Mouse (Mus musculus): ENCODE measurements around the gene Suz12. TPM values are rescaled to one million over a fixed set of nuclear protein-coding genes. Genes with fewer than 3 reads are reported as not detected.
"Not testable (repeated sequence)": the region's sequence is repeated elsewhere in the genome, so short reads cannot be mapped to it uniquely, and the experiment has no call there.

Gene Suz12
- polyA plus RNA-seq, 1 experiment from 2014 or later = 23.6 TPM

- Histone ChIP-seq H3K9me3 (replicated peaks; ENCODE audit: control insufficient read depth, low read length) (no peaks in the 10 kb centered on the region), H3K36me3 (ENCODE audit: control insufficient read depth, insufficient read depth, low read length) (no peaks in the 10 kb centered on the region), H3K4me3 (ENCODE audit: low read depth, low read length) (no peak overlapping the region), H3K4me1 (ENCODE audit: control insufficient read depth, insufficient read depth, low read length) (no peaks in the 10 kb centered on the region), H3K27me3 (replicated peaks; ENCODE audit: control insufficient read depth, insufficient read depth, low read length) (no peaks in the 10 kb centered on the region), H3K4me2 (ENCODE audit: low read length) (no peak overlapping the region), H3K27ac (ENCODE audit: low read depth, low read length) (no peak overlapping the region), H3K9ac (ENCODE audit: low read length) (no peak overlapping the region)
- 93% methylated on average over 4 of the region's 4 CpGs for WGBS
- DNase-seq (ENCODE audit: low spot score) (no peak), ATAC-seq (no peak)
Measured at GRCm38 (mm10) chr11:79986886-79987285, 6.0 kb upstream of the Suz12 start.

GRCm38 (mm10) chr11:79987896-79988295 is 5.0 kb upstream of the Suz12 start:
- no peak for ATAC-seq
- WGBS = 96% methylated on average over 3 of the region's 3 CpGs
- H3K27me3 ChIP-seq (replicated peaks; ENCODE audit: control insufficient read depth, insufficient read depth, low read length) = no peaks in the 10 kb centered on the region
- H3K4me2 ChIP-seq (ENCODE audit: low read length) = no peak overlapping the region
- H3K36me3 ChIP-seq (ENCODE audit: control insufficient read depth, insufficient read depth, low read length) = no peaks in the 10 kb centered on the region
- peaks cover 2% of the 10 kb centered on the region; the same call in 1 of the 2 replicates for H3K4me1 ChIP-seq (ENCODE audit: control insufficient read depth, insufficient read depth, low read length)
- H3K9ac ChIP-seq (ENCODE audit: low read length) = no peak overlapping the region
- H3K9me3 ChIP-seq (replicated peaks; ENCODE audit: control insufficient read depth, low read length) = no peaks in the 10 kb centered on the region
- H3K27ac ChIP-seq (ENCODE audit: low read depth, low read length) = no peak overlapping the region
- no peak overlapping the region for H3K4me3 ChIP-seq (ENCODE audit: low read depth, low read length)
- no peak for DNase-seq (ENCODE audit: low spot score)

- no peak for ATAC-seq
- DNase-seq (ENCODE audit: low spot score) = no peak
- Histone ChIP-seq H3K27me3 (replicated peaks; ENCODE audit: control insufficient read depth, insufficient read depth, low read length) (no peaks in the 10 kb centered on the region), H3K4me3 (ENCODE audit: low read depth, low read length) (no peak overlapping the region), H3K4me2 (ENCODE audit: low read length) (no peak overlapping the region), H3K36me3 (ENCODE audit: control insufficient read depth, insufficient read depth, low read length) (no peaks in the 10 kb centered on the region), H3K9me3 (replicated peaks; ENCODE audit: control insufficient read depth, low read length) (no peaks in the 10 kb centered on the region), H3K4me1 (ENCODE audit: control insufficient read depth, insufficient read depth, low read length) (peaks cover 2% of the 10 kb centered on the region; the same call in 1 of the 2 replicates), H3K27ac (ENCODE audit: low read depth, low read length) (no peak overlapping the region), H3K9ac (ENCODE audit: low read length) (no peak overlapping the region)
- WGBS = 90% methylated on average over 2 of the region's 2 CpGs
Measured at GRCm38 (mm10) chr11:79990120-79990519, 2.8 kb upstream of the Suz12 start.

- no peak overlapping the region for H3K27ac ChIP-seq (ENCODE audit: low read depth, low read length)
- H3K27me3 ChIP-seq (replicated peaks; ENCODE audit: control insufficient read depth, insufficient read depth, low read length) = no peaks in the 10 kb centered on the region
- H3K4me2 ChIP-seq (ENCODE audit: low read length) = no peak overlapping the region
- no peak for ATAC-seq
- peaks cover 6% of the 10 kb centered on the region for H3K36me3 ChIP-seq (ENCODE audit: control insufficient read depth, insufficient read depth, low read length)
- no peak for DNase-seq (ENCODE audit: low spot score)
- no peak overlapping the region for H3K4me3 ChIP-seq (ENCODE audit: low read depth, low read length)
- no peak overlapping the region for H3K9ac ChIP-seq (ENCODE audit: low read length)
- H3K9me3 ChIP-seq (replicated peaks; ENCODE audit: control insufficient read depth, low read length) = no peaks in the 10 kb centered on the region
- H3K4me1 ChIP-seq (ENCODE audit: control insufficient read depth, insufficient read depth, low read length) = peaks cover 2% of the 10 kb centered on the region; the same call in 1 of the 2 replicates
- WGBS = 91% methylated on average over 5 of the region's 5 CpGs
Measured at GRCm38 (mm10) chr11:79991600-79991999, 1.3 kb upstream of the Suz12 start.

GRCm38 (mm10) chr11:79992035-79992591 is 793 bp upstream of the Suz12 start:
- Histone ChIP-seq H3K9me3 (replicated peaks; ENCODE audit: control insufficient read depth, low read length) (no peaks in the 10 kb centered on the region), H3K4me3 (ENCODE audit: low read depth, low read length) (peak overlapping the region; percentile 96), H3K4me1 (ENCODE audit: control insufficient read depth, insufficient read depth, low read length) (peaks cover 2% of the 10 kb centered on the region; the same call in 1 of the 2 replicates), H3K4me2 (ENCODE audit: low read length) (peak overlapping the region; percentile 82), H3K27ac (ENCODE audit: low read depth, low read length) (peak overlapping the region; percentile 99), H3K27me3 (replicated peaks; ENCODE audit: control insufficient read depth, insufficient read depth, low read length) (no peaks in the 10 kb centered on the region), H3K9ac (ENCODE audit: low read length) (peak overlapping the region; percentile 79), H3K36me3 (ENCODE audit: control insufficient read depth, insufficient read depth, low read length) (peaks cover 10% of the 10 kb centered on the region)
- 31% methylated on average over 20 of the region's 21 CpGs for WGBS
- ATAC-seq (no peak), DNase-seq (ENCODE audit: low spot score) (no peak)

- ATAC-seq = peak; percentile 52
- peak overlapping the region; percentile 93 for H3K9ac ChIP-seq (ENCODE audit: low read length)
- no peaks in the 10 kb centered on the region for H3K9me3 ChIP-seq (replicated peaks; ENCODE audit: control insufficient read depth, low read length)
- DNase-seq (ENCODE audit: low spot score) = peak; percentile 52
- H3K36me3 ChIP-seq (ENCODE audit: control insufficient read depth, insufficient read depth, low read length) = peaks cover 18% of the 10 kb centered on the region
- peak overlapping the region; percentile 49 for H3K4me2 ChIP-seq (ENCODE audit: low read length)
- peak overlapping the region; percentile 99 for H3K27ac ChIP-seq (ENCODE audit: low read depth, low read length)
- H3K4me3 ChIP-seq (ENCODE audit: low read depth, low read length) = peak overlapping the region; percentile 96
- under 1% methylated on average over 66 of the region's 74 CpGs for WGBS
- H3K27me3 ChIP-seq (replicated peaks; ENCODE audit: control insufficient read depth, insufficient read depth, low read length) = no peaks in the 10 kb centered on the region
- peaks cover 2% of the 10 kb centered on the region; the same call in 1 of the 2 replicates for H3K4me1 ChIP-seq (ENCODE audit: control insufficient read depth, insufficient read depth, low read length)
Measured at GRCm38 (mm10) chr11:79993356-79994270, 707 bp downstream of the Suz12 start.

GRCm38 (mm10) chr11:79994271-79994988 is 1.5 kb downstream of the Suz12 start:
- WGBS = 4% methylated on average over 7 of the region's 7 CpGs
- no peak for ATAC-seq

GRCm38 (mm10) chr11:80016533-80016932 is 23.6 kb downstream of the Suz12 start:
- not testable (repeated sequence) for H3K4me3 ChIP-seq (ENCODE audit: low read depth, low read length); DNase-seq (ENCODE audit: low spot score); H3K27me3 ChIP-seq (replicated peaks; ENCODE audit: control insufficient read depth, insufficient read depth, low read length); H3K27ac ChIP-seq (ENCODE audit: low read depth, low read length); H3K4me2 ChIP-seq (ENCODE audit: low read length); H3K4me1 ChIP-seq (ENCODE audit: control insufficient read depth, insufficient read depth, low read length); ATAC-seq; H3K9me3 ChIP-seq (replicated peaks; ENCODE audit: control insufficient read depth, low read length); H3K9ac ChIP-seq (ENCODE audit: low read length)
- peaks cover 77% of the 10 kb centered on the region for H3K36me3 ChIP-seq (ENCODE audit: control insufficient read depth, insufficient read depth, low read length)
- WGBS = 96% methylated on average over 3 of the region's 5 CpGs

More at GRCm38 (mm10) chr11:79994271-79994988, 1.5 kb downstream of the Suz12 start:
- Histone ChIP-seq H3K27ac (ENCODE audit: low read depth, low read length) (no peak overlapping the region), H3K4me2 (ENCODE audit: low read length) (peak overlapping the region; percentile 49), H3K4me1 (ENCODE audit: control insufficient read depth, insufficient read depth, low read length) (peaks cover 2% of the 10 kb centered on the region; the same call in 1 of the 2 replicates), H3K9ac (ENCODE audit: low read length) (peak overlapping the region; percentile 93), H3K36me3 (ENCODE audit: control insufficient read depth, insufficient read depth, low read length) (peaks cover 23% of the 10 kb centered on the region), H3K4me3 (ENCODE audit: low read depth, low read length) (peak overlapping the region; percentile 96), H3K9me3 (replicated peaks; ENCODE audit: control insufficient read depth, low read length) (no peaks in the 10 kb centered on the region), H3K27me3 (replicated peaks; ENCODE audit: control insufficient read depth, insufficient read depth, low read length) (no peaks in the 10 kb centered on the region)
- peak; percentile 32 for DNase-seq (ENCODE audit: low spot score)
